Mouse (Mus musculus) thymus, postnatal 25 days (tissue): ENCODE results near the gene Arfrp1.
A peak's percentile ranks its signal among the peaks of the same experiment; 100 is the strongest.

ENCODE experiments used
- DNase-seq: peaks from one replicate; pipeline ENCODE4 v3.0.0; 2022

The Arfrp1 gene

GRCm38 (mm10) chr2:181375787-181376186, 10.6 kb upstream of the Arfrp1 start:
- DNase-seq, result no peak

- no peak for DNase-seq
Measured at GRCm38 (mm10) chr2:181370001-181370400, 4.8 kb upstream of the Arfrp1 start.

GRCm38 (mm10) chr2:181365655-181366075, 461 bp upstream of the Arfrp1 start:
- DNase-seq, result peak; percentile 47

DNA sequence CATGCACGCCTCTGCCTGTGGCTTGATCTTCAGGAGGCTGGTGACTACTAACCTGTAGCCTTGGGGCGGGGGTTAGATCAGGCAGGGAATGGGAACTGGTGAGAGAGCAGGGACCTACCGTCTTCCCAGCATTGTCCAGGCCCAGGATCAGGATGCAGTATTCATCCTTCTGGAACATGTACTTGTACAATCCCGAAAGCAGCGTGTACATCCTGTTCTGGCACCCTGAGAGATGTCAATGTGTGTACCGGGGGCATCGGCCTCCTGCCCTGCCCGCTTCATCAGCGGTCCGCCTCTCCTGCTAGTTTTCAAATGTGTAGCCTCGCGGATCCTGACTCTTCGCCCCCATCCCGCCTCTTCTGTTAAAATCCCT, 731 bp downstream of the Arfrp1 start:
- DNase-seq, result no peak

DNA sequence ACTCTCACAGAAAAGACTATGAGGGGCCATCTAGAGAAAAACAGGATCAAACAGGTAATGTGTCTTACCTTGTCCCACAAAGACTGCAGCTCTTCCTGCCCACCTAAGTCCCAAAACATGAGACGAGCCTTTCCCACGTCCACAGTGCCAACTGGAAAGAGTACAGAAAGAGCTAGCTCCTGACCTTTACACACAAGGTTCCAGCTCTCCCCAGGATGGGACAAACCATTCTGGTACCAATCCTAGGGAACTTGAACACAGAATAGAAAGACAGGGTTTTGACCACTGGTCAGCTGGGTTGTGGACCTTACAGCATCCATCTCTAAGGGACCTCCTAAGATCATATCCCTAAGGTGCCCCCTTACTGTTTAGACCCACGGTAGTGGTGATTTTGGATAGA, 1.3 kb downstream of the Arfrp1 start:
- no peak for DNase-seq

- DNase-seq, result no peak
Measured at GRCm38 (mm10) chr2:181356780-181357179, 8.4 kb downstream of the Arfrp1 start.

- DNase-seq, result no peak
Measured at GRCm38 (mm10) chr2:181342766-181343165, 22.4 kb downstream of the Arfrp1 start.

GRCm38 (mm10) chr2:181340426-181340825, 24.8 kb downstream of the Arfrp1 start:
- DNase-seq, result no peak

- DNase-seq, result peak; percentile 73
Measured at GRCm38 (mm10) chr2:181334023-181334422, 31.2 kb downstream of the Arfrp1 start.

DNA sequence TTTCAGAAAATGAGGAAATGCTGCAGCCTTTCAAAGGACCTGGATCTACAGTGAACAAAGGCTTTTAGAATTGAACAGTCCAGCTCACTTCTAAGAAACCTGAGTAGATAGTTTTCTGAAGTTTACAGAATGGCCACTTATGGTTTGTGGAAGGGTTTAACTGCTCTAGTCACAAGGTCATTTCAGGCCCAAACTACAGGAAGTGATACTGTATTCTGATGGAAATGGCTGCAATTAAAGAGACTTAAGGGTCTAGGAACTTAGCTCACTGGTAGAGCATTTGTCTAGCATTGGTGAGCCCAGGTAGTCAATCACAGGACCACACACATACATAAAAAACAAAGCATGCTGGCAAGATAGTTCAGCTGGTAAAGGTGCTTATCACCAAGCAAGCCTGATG, 32.7 kb downstream of the Arfrp1 start:
- no peak for DNase-seq

DNA sequence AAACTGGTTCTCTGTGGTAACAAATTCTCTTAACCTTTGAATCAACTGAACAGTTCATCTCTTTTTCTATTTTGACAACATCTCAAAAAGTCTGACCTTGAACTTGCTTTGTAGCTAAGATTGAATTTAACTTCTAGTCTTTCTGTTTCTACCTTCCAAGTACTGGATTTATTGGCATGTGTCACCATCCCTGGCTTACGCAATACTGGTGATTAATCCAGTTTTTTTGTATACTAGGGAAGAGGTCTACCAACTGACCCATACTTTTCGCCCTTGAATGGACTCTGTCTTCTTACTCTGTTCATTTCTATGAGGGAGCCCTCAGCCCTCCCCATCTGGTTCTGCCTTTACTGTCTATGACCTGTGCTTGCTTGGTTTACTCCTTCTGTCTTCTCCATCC, 39.1 kb downstream of the Arfrp1 start:
- DNase-seq, result no peak

DNA sequence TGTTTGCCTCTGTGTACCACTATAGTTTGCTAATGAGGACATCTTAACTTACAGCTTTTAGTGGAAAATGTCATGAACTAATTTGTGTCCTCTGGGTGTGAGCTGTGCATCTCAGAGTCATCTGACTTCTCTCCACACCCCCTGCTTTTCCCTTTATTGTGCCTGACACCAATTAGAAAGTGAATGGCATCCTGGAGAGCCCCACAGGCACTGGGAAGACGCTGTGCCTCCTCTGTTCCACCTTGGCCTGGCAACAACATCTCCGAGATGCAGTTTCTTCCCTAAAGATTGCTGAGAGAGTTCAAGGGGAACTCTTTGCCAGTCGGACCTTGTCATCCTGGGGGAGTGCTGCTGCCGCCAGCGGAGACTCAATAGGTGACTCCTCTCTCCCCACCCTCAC, 43.1 kb downstream of the Arfrp1 start:
- DNase-seq, result no peak

DNA sequence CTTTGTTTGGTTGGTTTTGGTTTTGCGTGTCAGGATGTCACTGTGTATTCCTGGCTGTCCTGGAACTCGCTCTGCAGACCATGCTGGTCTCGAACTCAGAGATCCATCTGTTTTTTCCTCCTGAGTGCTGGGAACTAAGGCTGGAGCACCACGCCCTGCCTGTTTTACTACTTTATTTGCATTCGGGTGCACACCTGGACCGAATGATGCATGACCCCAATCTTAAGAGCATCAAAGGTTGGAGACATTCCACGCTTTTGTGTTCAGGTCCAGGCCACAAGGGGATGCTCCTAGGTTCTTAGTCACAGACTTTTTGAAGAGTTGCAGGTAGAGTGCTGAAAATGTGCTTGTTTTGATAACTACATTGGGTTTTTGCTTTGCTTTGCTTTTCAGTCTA, 45.1 kb downstream of the Arfrp1 start:
- no peak for DNase-seq

DNA sequence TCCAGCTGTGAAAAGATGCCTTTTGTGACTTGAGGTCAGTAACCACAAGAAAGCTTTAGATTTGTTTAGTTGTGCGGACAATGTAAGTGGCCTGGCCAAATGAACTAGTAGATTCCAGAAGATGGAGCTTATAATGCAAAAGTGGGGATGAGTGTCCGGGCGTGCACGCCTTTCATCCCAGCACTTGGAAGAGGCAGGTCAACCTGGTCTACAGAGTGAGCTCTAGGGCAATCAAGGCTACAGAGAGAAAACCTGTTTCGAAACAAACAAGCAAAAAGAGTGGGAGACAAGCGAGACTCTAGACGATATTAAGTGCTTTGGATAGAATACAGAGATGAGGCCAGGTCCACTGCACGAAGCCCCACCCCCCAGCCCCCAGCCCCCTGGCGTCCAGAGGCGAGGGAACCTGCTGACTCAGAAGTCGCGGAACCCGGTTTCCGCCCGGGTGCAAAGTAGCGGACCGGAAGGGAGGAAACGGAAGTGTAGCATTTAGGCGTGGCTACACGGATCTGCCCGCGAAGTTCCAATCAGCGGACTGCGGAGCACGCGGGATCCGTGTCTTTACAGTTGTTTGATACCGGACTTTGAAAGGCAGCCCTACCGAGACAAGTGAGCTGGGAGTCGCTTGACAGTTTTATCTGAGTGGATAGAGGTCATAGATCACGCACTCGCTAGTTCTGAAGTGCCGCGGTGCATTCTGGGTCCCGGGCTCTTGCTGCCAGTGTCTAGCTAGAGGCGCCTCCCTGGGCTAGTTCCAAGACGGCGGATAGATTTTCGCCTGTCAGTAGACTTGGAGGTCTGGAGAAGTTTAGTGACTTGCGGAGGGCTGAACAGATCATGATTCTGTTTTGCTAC, 45.7 kb downstream of the Arfrp1 start, which contains the start of gene Rtel1:
TSS of gene Rtel1 (plus strand) at position 492 of the 855 bp plus-strand sequence.
- peak; percentile 86 for DNase-seq

DNA sequence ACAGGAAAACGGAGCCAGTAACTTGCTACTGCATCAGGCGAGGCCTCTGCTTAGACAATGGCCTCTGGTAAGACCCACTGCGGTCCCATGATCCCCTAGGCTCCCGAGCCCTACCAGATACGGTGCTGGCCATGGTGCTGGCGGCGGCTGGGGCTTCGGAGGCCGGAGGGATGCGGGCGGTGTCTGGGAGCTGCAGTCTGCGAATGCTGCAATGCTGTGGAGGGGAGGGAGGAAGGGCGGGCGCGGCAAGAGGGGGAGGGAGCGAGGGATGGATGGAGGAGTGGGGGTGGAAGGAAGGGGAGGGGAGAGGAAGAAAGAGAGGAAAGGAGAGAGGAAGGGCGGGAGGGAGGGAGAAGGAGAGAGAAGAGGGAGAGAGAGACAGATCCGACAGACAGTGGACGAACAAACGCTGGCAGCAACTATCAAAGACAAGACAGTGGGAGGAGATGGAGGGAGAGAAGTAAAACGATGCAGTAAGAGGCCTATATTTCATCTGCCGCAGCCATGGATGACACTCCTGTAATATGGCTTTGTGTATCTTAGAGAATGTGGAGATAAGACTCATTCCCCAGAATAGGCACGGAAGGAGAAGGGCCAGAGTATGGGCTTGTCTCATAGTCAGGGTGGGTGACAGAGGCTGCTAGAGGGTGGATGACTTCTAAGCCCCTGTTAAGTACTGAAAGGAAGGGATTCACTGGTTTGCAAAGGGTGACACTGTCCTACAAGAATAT, 51.0 kb downstream of the Arfrp1 start, which contains the start of gene Stmn3:
TSS of gene Stmn3 (minus strand) at position 421 of the 731 bp plus-strand sequence.
- no peak for DNase-seq

GRCm38 (mm10) chr2:181313344-181314079, 51.7 kb downstream of the Arfrp1 start:
- no peak for DNase-seq

DNA sequence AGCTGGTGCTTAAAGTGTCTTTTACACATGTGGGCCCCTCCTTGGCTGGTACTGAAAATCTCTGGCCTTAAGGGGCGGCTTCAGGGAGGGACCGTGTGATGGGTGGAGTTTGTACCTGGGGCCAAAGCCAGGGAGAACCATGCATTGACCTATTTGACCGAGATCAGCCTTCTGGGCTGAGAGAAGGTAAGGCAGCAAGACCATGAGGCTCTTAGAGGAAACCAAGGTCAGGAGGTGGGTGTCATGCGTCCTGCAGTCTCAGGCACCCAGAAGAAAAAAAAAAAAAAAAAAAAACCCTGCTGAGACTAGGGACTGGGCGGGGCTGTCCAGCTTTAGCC, 52.2 kb downstream of the Arfrp1 start:
- DNase-seq, result no peak

DNA sequence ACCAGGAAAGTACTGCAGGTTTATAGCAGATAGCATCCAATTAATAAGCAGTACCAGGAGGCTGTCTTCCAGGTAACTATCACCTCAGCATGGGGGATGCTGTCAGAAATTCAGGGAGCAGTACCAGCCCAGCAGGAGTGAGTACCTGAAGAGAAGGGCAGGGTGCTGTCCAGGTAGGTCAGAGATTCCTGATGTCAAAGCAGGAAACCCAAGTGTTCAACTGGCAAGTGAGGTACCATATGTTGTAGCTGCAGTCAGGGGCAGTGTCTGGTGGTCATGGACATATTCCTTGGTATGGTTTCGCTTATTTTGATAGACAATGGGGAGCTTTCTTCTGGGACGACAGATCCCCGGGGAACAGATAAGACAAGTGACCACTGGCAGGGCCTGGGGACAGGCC, 52.8 kb downstream of the Arfrp1 start:
- no peak for DNase-seq
